Mouse (Mus musculus): ENCODE measurements at regions not wholly inside any gene's neighbourhood (a gene's known extent, or its start where the extent isn't known, plus 50 kb on each side); places are given as distances from the start of the nearest gene placed in this dataset.

GRCm38 (mm10) chr8:89680341-89680740, 636.4 kb upstream of the Sall1 start:
- ATAC-seq (replicated peaks; ENCODE audit: extremely low read depth, insufficient read depth, low FRiP score) = no peak
- H3K27ac ChIP-seq (ENCODE audit: low read length) = no peak overlapping the region
- no peaks in the 10 kb centered on the region for H3K9me3 ChIP-seq (replicated peaks; ENCODE audit: control insufficient read depth, low read length)
- no peaks in the 10 kb centered on the region for H3K27me3 ChIP-seq (ENCODE audit: control insufficient read depth, insufficient read depth, low read length)
- no peak overlapping the region for H3K4me3 ChIP-seq (ENCODE audit: low read length)
- no peak overlapping the region for H3K4me2 ChIP-seq (ENCODE audit: low read depth, low read length)
- no peak overlapping the region for H3K9ac ChIP-seq (ENCODE audit: low read length)
- H3K36me3 ChIP-seq (ENCODE audit: control insufficient read depth, insufficient read depth) = no peaks in the 10 kb centered on the region
- no peaks in the 10 kb centered on the region for H3K4me1 ChIP-seq (ENCODE audit: control insufficient read depth, insufficient read depth, low read length)
- WGBS = 73% methylated on average over 5 of the region's 5 CpGs

GRCm38 (mm10) chr8:89679551-89679950, 635.6 kb upstream of the Sall1 start:
- 76% methylated on average over 4 of the region's 4 CpGs for WGBS
- ATAC-seq (replicated peaks; ENCODE audit: extremely low read depth, insufficient read depth, low FRiP score) = no peak
- no peaks in the 10 kb centered on the region for H3K27me3 ChIP-seq (ENCODE audit: control insufficient read depth, insufficient read depth, low read length)
- no peaks in the 10 kb centered on the region for H3K36me3 ChIP-seq (ENCODE audit: control insufficient read depth, insufficient read depth)
- H3K9ac ChIP-seq (ENCODE audit: low read length) = no peak overlapping the region
- no peak overlapping the region for H3K4me3 ChIP-seq (ENCODE audit: low read length)
- no peak overlapping the region for H3K4me2 ChIP-seq (ENCODE audit: low read depth, low read length)
- no peaks in the 10 kb centered on the region for H3K4me1 ChIP-seq (ENCODE audit: control insufficient read depth, insufficient read depth, low read length)
- no peak overlapping the region for H3K27ac ChIP-seq (ENCODE audit: low read length)
- H3K9me3 ChIP-seq (replicated peaks; ENCODE audit: control insufficient read depth, low read length) = no peaks in the 10 kb centered on the region

- no peak overlapping the region for H3K27ac ChIP-seq (ENCODE audit: low read length)
- ATAC-seq (replicated peaks; ENCODE audit: extremely low read depth, insufficient read depth, low FRiP score) = no peak
- no peaks in the 10 kb centered on the region for H3K9me3 ChIP-seq (replicated peaks; ENCODE audit: control insufficient read depth, low read length)
- no peak overlapping the region for H3K4me3 ChIP-seq (ENCODE audit: low read length)
- no peaks in the 10 kb centered on the region for H3K36me3 ChIP-seq (ENCODE audit: control insufficient read depth, insufficient read depth)
- no peak overlapping the region for H3K4me2 ChIP-seq (ENCODE audit: low read depth, low read length)
- H3K9ac ChIP-seq (ENCODE audit: low read length) = no peak overlapping the region
- 84% methylated on average over 5 of the region's 5 CpGs for WGBS
- no peaks in the 10 kb centered on the region for H3K4me1 ChIP-seq (ENCODE audit: control insufficient read depth, insufficient read depth, low read length)
- H3K27me3 ChIP-seq (ENCODE audit: control insufficient read depth, insufficient read depth, low read length) = no peaks in the 10 kb centered on the region
Observed at GRCm38 (mm10) chr8:89677266-89677665, 633.3 kb upstream of the Sall1 start.

- no peak for ATAC-seq (replicated peaks; ENCODE audit: extremely low read depth, insufficient read depth, low FRiP score)
Observed at GRCm38 (mm10) chr8:89673911-89674310, 629.9 kb upstream of the Sall1 start.

GRCm38 (mm10) chr8:89672631-89673030, 628.7 kb upstream of the Sall1 start:
- Histone ChIP-seq H3K4me3 (ENCODE audit: low read length) (no peak overlapping the region), H3K9ac (ENCODE audit: low read length) (no peak overlapping the region), H3K9me3 (replicated peaks; ENCODE audit: control insufficient read depth, low read length) (no peaks in the 10 kb centered on the region), H3K4me1 (ENCODE audit: control insufficient read depth, insufficient read depth, low read length) (no peaks in the 10 kb centered on the region), H3K27me3 (ENCODE audit: control insufficient read depth, insufficient read depth, low read length) (no peaks in the 10 kb centered on the region), H3K27ac (ENCODE audit: low read length) (no peak overlapping the region), H3K4me2 (ENCODE audit: low read depth, low read length) (no peak overlapping the region), H3K36me3 (ENCODE audit: control insufficient read depth, insufficient read depth) (no peaks in the 10 kb centered on the region)
- ATAC-seq (replicated peaks; ENCODE audit: extremely low read depth, insufficient read depth, low FRiP score) = no peak
- 81% methylated on average over 5 of the region's 5 CpGs for WGBS

More at GRCm38 (mm10) chr8:89673911-89674310, 629.9 kb upstream of the Sall1 start:
- Histone ChIP-seq H3K4me1 (ENCODE audit: control insufficient read depth, insufficient read depth, low read length) (no peaks in the 10 kb centered on the region), H3K4me3 (ENCODE audit: low read length) (no peak overlapping the region), H3K9me3 (replicated peaks; ENCODE audit: control insufficient read depth, low read length) (no peaks in the 10 kb centered on the region), H3K36me3 (ENCODE audit: control insufficient read depth, insufficient read depth) (no peaks in the 10 kb centered on the region), H3K27ac (ENCODE audit: low read length) (no peak overlapping the region), H3K4me2 (ENCODE audit: low read depth, low read length) (no peak overlapping the region), H3K27me3 (ENCODE audit: control insufficient read depth, insufficient read depth, low read length) (no peaks in the 10 kb centered on the region), H3K9ac (ENCODE audit: low read length) (no peak overlapping the region)
- 71% methylated on average over 4 of the region's 4 CpGs for WGBS

GRCm38 (mm10) chr8:89664911-89665689, 621.1 kb upstream of the Sall1 start:
- Histone ChIP-seq H3K36me3 (ENCODE audit: control insufficient read depth, insufficient read depth) (no peaks in the 10 kb centered on the region), H3K27ac (ENCODE audit: low read length) (no peak overlapping the region), H3K4me1 (ENCODE audit: control insufficient read depth, insufficient read depth, low read length) (no peaks in the 10 kb centered on the region), H3K4me3 (ENCODE audit: low read length) (no peak overlapping the region), H3K4me2 (ENCODE audit: low read depth, low read length) (no peak overlapping the region), H3K9ac (ENCODE audit: low read length) (no peak overlapping the region), H3K9me3 (replicated peaks; ENCODE audit: control insufficient read depth, low read length) (no peaks in the 10 kb centered on the region), H3K27me3 (ENCODE audit: control insufficient read depth, insufficient read depth, low read length) (0 out of 2 replicates have a peak, but pooled peaks cover 3% of the 10 kb centered on the region)
- ATAC-seq (replicated peaks; ENCODE audit: extremely low read depth, insufficient read depth, low FRiP score) = no peak
- 78% methylated on average over 9 of the region's 9 CpGs for WGBS

GRCm38 (mm10) chr8:89663859-89664258, 619.9 kb upstream of the Sall1 start:
- H3K4me2 ChIP-seq (ENCODE audit: low read depth, low read length) = no peak overlapping the region
- 39% methylated on average over 10 of the region's 10 CpGs for WGBS
- no peak overlapping the region for H3K9ac ChIP-seq (ENCODE audit: low read length)
- H3K27me3 ChIP-seq (ENCODE audit: control insufficient read depth, insufficient read depth, low read length) = peaks cover 3% of the 10 kb centered on the region; the same call in 1 of the 2 replicates
- ATAC-seq (replicated peaks; ENCODE audit: extremely low read depth, insufficient read depth, low FRiP score) = peak; percentile 55; the same call in 1 of the 2 replicates
- no peak overlapping the region for H3K4me3 ChIP-seq (ENCODE audit: low read length)
- no peaks in the 10 kb centered on the region for H3K36me3 ChIP-seq (ENCODE audit: control insufficient read depth, insufficient read depth)
- H3K27ac ChIP-seq (ENCODE audit: low read length) = no peak overlapping the region
- H3K9me3 ChIP-seq (replicated peaks; ENCODE audit: control insufficient read depth, low read length) = no peaks in the 10 kb centered on the region
- no peaks in the 10 kb centered on the region for H3K4me1 ChIP-seq (ENCODE audit: control insufficient read depth, insufficient read depth, low read length)

GRCm38 (mm10) chr8:89658998-89659944, 615.3 kb upstream of the Sall1 start:
- Histone ChIP-seq H3K4me2 (ENCODE audit: low read depth, low read length) (no peak overlapping the region), H3K4me1 (ENCODE audit: control insufficient read depth, insufficient read depth, low read length) (no peaks in the 10 kb centered on the region), H3K4me3 (ENCODE audit: low read length) (no peak overlapping the region), H3K36me3 (ENCODE audit: control insufficient read depth, insufficient read depth) (no peaks in the 10 kb centered on the region), H3K9me3 (replicated peaks; ENCODE audit: control insufficient read depth, low read length) (no peaks in the 10 kb centered on the region), H3K27me3 (ENCODE audit: control insufficient read depth, insufficient read depth, low read length) (peaks cover 3% of the 10 kb centered on the region; the same call in 1 of the 2 replicates), H3K9ac (ENCODE audit: low read length) (no peak overlapping the region), H3K27ac (ENCODE audit: low read length) (no peak overlapping the region)
- WGBS = 29% methylated on average over 14 of the region's 14 CpGs
- ATAC-seq (replicated peaks; ENCODE audit: extremely low read depth, insufficient read depth, low FRiP score) = no peak

- H3K4me1 ChIP-seq (ENCODE audit: control insufficient read depth, insufficient read depth, low read length) = no peaks in the 10 kb centered on the region
- H3K36me3 ChIP-seq (ENCODE audit: control insufficient read depth, insufficient read depth) = no peaks in the 10 kb centered on the region
- no peak overlapping the region for H3K27ac ChIP-seq (ENCODE audit: low read length)
- ATAC-seq (replicated peaks; ENCODE audit: extremely low read depth, insufficient read depth, low FRiP score) = no peak
- 78% methylated on average over 14 of the region's 14 CpGs for WGBS
- no peaks in the 10 kb centered on the region; the same call in 1 of the 2 replicates for H3K27me3 ChIP-seq (ENCODE audit: control insufficient read depth, insufficient read depth, low read length)
- no peaks in the 10 kb centered on the region for H3K9me3 ChIP-seq (replicated peaks; ENCODE audit: control insufficient read depth, low read length)
- H3K4me2 ChIP-seq (ENCODE audit: low read depth, low read length) = no peak overlapping the region
- H3K4me3 ChIP-seq (ENCODE audit: low read length) = no peak overlapping the region
- H3K9ac ChIP-seq (ENCODE audit: low read length) = no peak overlapping the region
Observed at GRCm38 (mm10) chr8:89655369-89655768, 611.4 kb upstream of the Sall1 start.
